Mouse (Mus musculus): ENCODE results near the gene Cyfip2. TPM values are rescaled to one million over a fixed set of nuclear protein-coding genes. Genes with fewer than 3 reads are reported as not detected.

Cyfip2 gene
- polyA plus RNA-seq, 1 experiment, result 0.77 TPM

DNA sequence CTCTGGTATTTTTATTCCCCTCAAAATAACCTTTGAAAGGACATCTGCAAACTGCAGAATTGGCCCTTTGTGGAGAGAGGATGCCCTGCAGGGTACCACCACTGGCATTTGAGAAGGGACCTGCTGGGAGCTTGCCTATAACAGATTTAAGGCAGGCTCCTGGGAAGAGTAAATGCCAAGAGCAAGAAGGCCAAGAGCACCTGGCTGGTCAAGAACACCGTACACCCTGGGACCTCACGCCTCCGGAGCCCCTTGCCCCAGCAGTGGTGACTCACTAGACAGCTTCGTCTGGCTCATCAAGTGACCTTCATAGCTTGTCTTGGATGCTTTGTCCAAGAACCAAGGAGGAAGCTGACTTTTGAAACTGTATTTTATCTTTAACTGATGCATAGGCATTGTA lies 79.9 kb downstream of the Cyfip2 start:
- TF ChIP-seq CEBPB (IDR thresholded peaks at IDR 0.05; ENCODE audit: low read depth) (no peak), FOSL1 (IDR thresholded peaks at IDR 0.05; ENCODE audit: insufficient read depth, low read length, poor library complexity, severe bottlenecking) (no peak), MAX (IDR thresholded peaks at IDR 0.05) (no peak), CTCF (IDR thresholded peaks at IDR 0.05; ENCODE audit: control insufficient read depth, insufficient read depth, insufficient read length) (no peak), USF1 (IDR thresholded peaks at IDR 0.05; ENCODE audit: low read depth) (no peak)
- Histone ChIP-seq H3K79me2 (ENCODE audit: control insufficient read depth, insufficient read depth) (no peaks in the 10 kb centered on the region), H3K4me3 (ENCODE audit: insufficient read depth, poor library complexity, severe bottlenecking) (no peak overlapping the region), H3K27me3 (ENCODE audit: control insufficient read depth, insufficient read depth, insufficient read length) (no peaks in the 10 kb centered on the region), H3K36me3 (ENCODE audit: control insufficient read depth, insufficient read depth) (no peaks in the 10 kb centered on the region), H3K79me3 (ENCODE audit: low read depth) (no peaks in the 10 kb centered on the region), H3ac (ENCODE audit: control insufficient read depth, insufficient read length, low read depth) (no peak overlapping the region)

DNA sequence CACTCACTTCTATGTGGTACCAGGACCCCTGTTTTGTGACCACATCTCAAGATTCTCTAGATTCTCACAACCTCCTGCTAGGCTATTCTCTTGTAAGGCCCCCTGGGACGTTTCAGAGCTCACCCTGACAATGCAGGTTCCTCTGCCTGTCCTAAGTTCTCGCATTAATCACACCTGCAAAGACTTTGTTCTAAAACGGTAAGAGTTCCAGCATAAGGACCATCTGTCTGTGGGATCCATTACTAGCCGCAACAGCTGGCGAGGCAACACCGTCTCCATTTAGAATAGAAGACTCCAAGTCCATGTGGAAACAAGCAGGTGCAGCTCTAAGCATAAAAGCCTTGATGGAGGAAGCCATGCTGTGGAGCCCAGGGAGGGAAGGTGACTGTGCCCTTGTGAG lies 82.5 kb downstream of the Cyfip2 start:
- TF ChIP-seq MYOG (IDR thresholded peaks at IDR 0.05; ENCODE audit: control insufficient read depth, extremely low read depth, insufficient read length), result no peak
- TF ChIP-seq MAX (IDR thresholded peaks at IDR 0.05), result no peak
- TF ChIP-seq CEBPB (IDR thresholded peaks at IDR 0.05; ENCODE audit: low read depth), result no peak
- TF ChIP-seq USF1 (IDR thresholded peaks at IDR 0.05; ENCODE audit: low read depth), result no peak
- no peak for TF ChIP-seq MYOD1 (IDR thresholded peaks at IDR 0.05; ENCODE audit: control insufficient read depth, insufficient read length, low read depth)
- no peak for TF ChIP-seq CTCF (IDR thresholded peaks at IDR 0.05; ENCODE audit: control insufficient read depth, insufficient read depth, insufficient read length)
- no peak for TF ChIP-seq FOSL1 (IDR thresholded peaks at IDR 0.05; ENCODE audit: insufficient read depth, low read length, poor library complexity, severe bottlenecking)
- Histone ChIP-seq H3K27me3 (ENCODE audit: control insufficient read depth, insufficient read depth, insufficient read length) (no peaks in the 10 kb centered on the region), H3K79me3 (ENCODE audit: low read depth) (no peaks in the 10 kb centered on the region), H3K79me2 (ENCODE audit: control insufficient read depth, insufficient read depth) (no peaks in the 10 kb centered on the region), H3ac (ENCODE audit: control insufficient read depth, insufficient read length, low read depth) (no peak overlapping the region), H3K36me3 (ENCODE audit: control insufficient read depth, insufficient read depth) (no peaks in the 10 kb centered on the region), H3K4me3 (ENCODE audit: insufficient read depth, poor library complexity, severe bottlenecking) (no peak overlapping the region)

DNA sequence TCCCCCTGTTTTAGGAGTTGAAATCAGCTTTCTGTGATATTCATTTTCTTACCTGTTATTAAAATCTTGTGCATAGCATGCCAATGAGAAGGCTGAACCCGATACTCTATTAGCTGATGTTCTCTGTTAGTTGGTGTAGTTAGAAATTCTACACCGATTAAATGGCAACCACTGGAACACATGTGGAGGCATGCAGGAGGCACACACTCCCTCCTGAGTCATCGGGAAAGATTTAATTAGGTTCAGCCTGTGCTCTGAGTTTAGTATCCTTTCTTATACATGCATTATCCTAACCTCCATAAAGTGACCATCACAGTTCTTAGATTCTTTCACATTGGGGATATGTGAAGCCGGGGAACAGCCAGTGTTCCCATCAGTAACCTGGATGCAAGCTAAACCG lies 87.3 kb downstream of the Cyfip2 start:
- Histone ChIP-seq H3K4me3 (ENCODE audit: insufficient read depth, poor library complexity, severe bottlenecking) (no peak overlapping the region), H3K36me3 (ENCODE audit: control insufficient read depth, insufficient read depth) (no peaks in the 10 kb centered on the region), H3K79me3 (ENCODE audit: low read depth) (no peaks in the 10 kb centered on the region), H3K27me3 (ENCODE audit: control insufficient read depth, insufficient read depth, insufficient read length) (no peaks in the 10 kb centered on the region), H3ac (ENCODE audit: control insufficient read depth, insufficient read length, low read depth) (no peak overlapping the region), H3K79me2 (ENCODE audit: control insufficient read depth, insufficient read depth) (no peaks in the 10 kb centered on the region)
- TF ChIP-seq MYOD1 (IDR thresholded peaks at IDR 0.05; ENCODE audit: control insufficient read depth, insufficient read length, low read depth) (peak; percentile 20), CTCF (IDR thresholded peaks at IDR 0.05; ENCODE audit: control insufficient read depth, insufficient read depth, insufficient read length) (no peak)

DNA sequence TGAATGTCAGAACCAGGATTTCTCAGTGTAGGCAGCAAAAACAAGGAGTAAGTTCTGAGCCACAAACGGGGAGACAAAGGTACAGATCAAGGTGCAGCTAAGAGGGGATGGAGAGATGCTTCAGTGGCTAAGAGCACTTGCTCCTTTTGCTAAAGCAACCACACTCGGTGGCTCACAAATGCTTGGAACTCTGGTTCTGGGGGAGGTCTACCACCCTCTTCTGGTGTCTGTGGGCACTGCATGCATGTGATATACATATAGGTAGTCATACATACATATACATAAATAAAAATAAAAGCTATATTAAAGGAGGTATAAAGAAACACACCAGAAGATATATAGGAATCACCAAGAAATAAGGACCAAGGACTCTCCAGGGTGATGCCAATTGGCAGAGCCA lies 89.1 kb downstream of the Cyfip2 start:
- Histone ChIP-seq H3ac (ENCODE audit: control insufficient read depth, insufficient read length, low read depth) (no peak overlapping the region), H3K4me3 (ENCODE audit: insufficient read depth, poor library complexity, severe bottlenecking) (no peak overlapping the region), H3K79me3 (ENCODE audit: low read depth) (no peaks in the 10 kb centered on the region), H3K27me3 (ENCODE audit: control insufficient read depth, insufficient read depth, insufficient read length) (no peaks in the 10 kb centered on the region), H3K36me3 (ENCODE audit: control insufficient read depth, insufficient read depth) (no peaks in the 10 kb centered on the region), H3K79me2 (ENCODE audit: control insufficient read depth, insufficient read depth) (no peaks in the 10 kb centered on the region)
- TF ChIP-seq MYOD1 (IDR thresholded peaks at IDR 0.05; ENCODE audit: control insufficient read depth, insufficient read length, low read depth) (no peak), MAX (IDR thresholded peaks at IDR 0.05) (no peak), CEBPB (IDR thresholded peaks at IDR 0.05; ENCODE audit: low read depth) (no peak), MYOG (IDR thresholded peaks at IDR 0.05; ENCODE audit: control insufficient read depth, extremely low read depth, insufficient read length) (no peak), FOSL1 (IDR thresholded peaks at IDR 0.05; ENCODE audit: insufficient read depth, low read length, poor library complexity, severe bottlenecking) (no peak), CTCF (IDR thresholded peaks at IDR 0.05; ENCODE audit: control insufficient read depth, insufficient read depth, insufficient read length) (no peak), USF1 (IDR thresholded peaks at IDR 0.05; ENCODE audit: low read depth) (no peak)

DNA sequence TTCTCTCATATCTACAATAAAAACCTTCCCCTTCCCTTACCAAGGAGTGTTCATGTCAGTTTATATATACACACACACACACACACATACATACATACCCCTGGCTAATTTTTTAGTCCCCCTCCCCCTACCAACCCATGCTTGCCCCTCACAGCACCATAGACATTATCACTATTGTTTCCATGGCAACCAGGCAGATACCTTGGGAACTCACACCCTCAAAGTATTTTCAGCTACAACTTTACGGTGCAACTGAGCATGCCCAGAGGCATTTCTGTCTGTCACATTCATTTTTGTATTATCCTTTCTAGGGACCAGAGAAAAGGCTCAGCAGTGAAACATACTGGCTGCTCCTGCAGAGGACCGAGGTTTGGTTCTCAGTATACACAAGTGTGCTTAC lies 92.4 kb downstream of the Cyfip2 start:
- no peaks in the 10 kb centered on the region for H3K36me3 ChIP-seq (ENCODE audit: control insufficient read depth, insufficient read depth)
- H3K4me3 ChIP-seq (ENCODE audit: insufficient read depth, poor library complexity, severe bottlenecking), result no peak overlapping the region
- no peaks in the 10 kb centered on the region for H3K79me3 ChIP-seq (ENCODE audit: low read depth)
- TF ChIP-seq MAX (IDR thresholded peaks at IDR 0.05), result no peak
- TF ChIP-seq FOSL1 (IDR thresholded peaks at IDR 0.05; ENCODE audit: insufficient read depth, low read length, poor library complexity, severe bottlenecking), result no peak
- TF ChIP-seq CTCF (IDR thresholded peaks at IDR 0.05; ENCODE audit: control insufficient read depth, insufficient read depth, insufficient read length), result no peak
- no peak for TF ChIP-seq USF1 (IDR thresholded peaks at IDR 0.05; ENCODE audit: low read depth)
- H3ac ChIP-seq (ENCODE audit: control insufficient read depth, insufficient read length, low read depth), result no peak overlapping the region
- H3K79me2 ChIP-seq (ENCODE audit: control insufficient read depth, insufficient read depth), result no peaks in the 10 kb centered on the region
- no peaks in the 10 kb centered on the region for H3K27me3 ChIP-seq (ENCODE audit: control insufficient read depth, insufficient read depth, insufficient read length)

DNA sequence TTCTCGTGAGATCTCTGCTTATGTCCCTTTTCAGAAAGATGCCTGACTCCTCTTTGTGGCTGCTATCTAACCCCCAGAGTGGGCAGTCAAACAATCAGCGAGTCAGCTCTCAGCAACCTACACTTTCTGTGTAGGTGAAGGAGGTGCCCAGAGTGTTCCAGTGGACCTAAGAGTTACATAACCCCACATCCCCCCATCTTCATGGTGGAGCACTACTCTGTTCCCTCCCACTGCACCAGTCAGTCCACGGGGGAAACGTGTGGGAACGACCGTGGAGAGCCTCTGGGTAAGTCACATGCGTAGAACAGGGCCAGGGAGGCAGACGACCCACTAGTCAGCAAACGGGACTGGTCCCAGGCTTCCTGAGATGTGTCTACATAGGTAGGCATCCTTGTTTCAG lies 93.3 kb downstream of the Cyfip2 start:
- Histone ChIP-seq H3K36me3 (ENCODE audit: control insufficient read depth, insufficient read depth) (no peaks in the 10 kb centered on the region), H3K79me2 (ENCODE audit: control insufficient read depth, insufficient read depth) (no peaks in the 10 kb centered on the region), H3ac (ENCODE audit: control insufficient read depth, insufficient read length, low read depth) (no peak overlapping the region), H3K79me3 (ENCODE audit: low read depth) (no peaks in the 10 kb centered on the region), H3K27me3 (ENCODE audit: control insufficient read depth, insufficient read depth, insufficient read length) (no peaks in the 10 kb centered on the region), H3K4me3 (ENCODE audit: insufficient read depth, poor library complexity, severe bottlenecking) (no peak overlapping the region)
- TF ChIP-seq CEBPB (IDR thresholded peaks at IDR 0.05; ENCODE audit: low read depth) (no peak), FOSL1 (IDR thresholded peaks at IDR 0.05; ENCODE audit: insufficient read depth, low read length, poor library complexity, severe bottlenecking) (no peak)

Data from C2C12 (cell line).